Mouse (Mus musculus): ENCODE measurements around the gene Mex3d. TPM values are rescaled to one million over a fixed set of nuclear protein-coding genes. Genes with fewer than 3 reads are reported as not detected.

The Mex3d gene
- polyA plus RNA-seq, 1 experiment from 2014 or later, result 7.0 TPM

Small RNA genes lying within 50 kb of the gene (microRNA-seq; reads per million reads assigned to microRNA genes)
- gene Gm22721, result not detected

Other genes starting within 250 kb of the Mex3d start
- gene Atp5d, start 249.0 kb downstream of the Mex3d start, polyA plus RNA-seq (2016; fragmentation: Nextera tagmentation; extraction: Ambion mirVana), result 495 and 498 TPM in 2 replicates
- 6.8 and 7.3 TPM in 2 replicates for gene Cbarp, start 246.8 kb downstream of the Mex3d start, polyA plus RNA-seq (2016; fragmentation: Nextera tagmentation; extraction: Ambion mirVana)
- gene Midn, start 239.4 kb downstream of the Mex3d start, polyA plus RNA-seq (2016; fragmentation: Nextera tagmentation; extraction: Ambion mirVana), result 19.1 and 19.8 TPM in 2 replicates
- gene Cirbp, start 221.7 kb downstream of the Mex3d start, polyA plus RNA-seq (2016; fragmentation: Nextera tagmentation; extraction: Ambion mirVana), result 90.9 and 116 TPM in 2 replicates
- 9.8 and 10.7 TPM in 2 replicates for gene 1600002K03Rik, start 214.7 kb downstream of the Mex3d start, polyA plus RNA-seq (2016; fragmentation: Nextera tagmentation; extraction: Ambion mirVana)
- 23.2 and 24.2 TPM in 2 replicates for gene Efna2, start 208.2 kb downstream of the Mex3d start, polyA plus RNA-seq (2016; fragmentation: Nextera tagmentation; extraction: Ambion mirVana)
- 89.4 and 98.3 TPM in 2 replicates for gene Mum1, start 161.2 kb downstream of the Mex3d start, polyA plus RNA-seq (2016; fragmentation: Nextera tagmentation; extraction: Ambion mirVana)
- gene Ndufs7, start 138.5 kb downstream of the Mex3d start, polyA plus RNA-seq (2016; fragmentation: Nextera tagmentation; extraction: Ambion mirVana), result 309 and 314 TPM in 2 replicates
- gene Gamt, start 126.6 kb downstream of the Mex3d start, polyA plus RNA-seq (2016; fragmentation: Nextera tagmentation; extraction: Ambion mirVana), result 18.3 and 19.1 TPM in 2 replicates
- 48.2 and 52.3 TPM in 2 replicates for gene Dazap1, start 126.2 kb downstream of the Mex3d start, polyA plus RNA-seq (2016; fragmentation: Nextera tagmentation; extraction: Ambion mirVana)
- 1,138 and 1,144 TPM in 2 replicates for gene Rps15, start 95.2 kb downstream of the Mex3d start, polyA plus RNA-seq (2016; fragmentation: Nextera tagmentation; extraction: Ambion mirVana)
- gene Apc2, start 91.7 kb downstream of the Mex3d start, polyA plus RNA-seq (2016; fragmentation: Nextera tagmentation; extraction: Ambion mirVana), result 19.4 and 27.0 TPM in 2 replicates
- 56.4 and 60.2 TPM in 2 replicates for gene 2310011J03Rik, start 67.1 kb downstream of the Mex3d start, polyA plus RNA-seq (2016; fragmentation: Nextera tagmentation; extraction: Ambion mirVana)
- gene Pcsk4, start 58.2 kb downstream of the Mex3d start, polyA plus RNA-seq (2016; fragmentation: Nextera tagmentation; extraction: Ambion mirVana), result 5.7 and 6.7 TPM in 2 replicates
- gene Reep6, start 57.7 kb downstream of the Mex3d start, polyA plus RNA-seq (2016; fragmentation: Nextera tagmentation; extraction: Ambion mirVana), result 7.7 and 9.1 TPM in 2 replicates
- gene Adamtsl5, start 39.2 kb downstream of the Mex3d start, polyA plus RNA-seq (2016; fragmentation: Nextera tagmentation; extraction: Ambion mirVana), result 0.27 and 0.54 TPM in 2 replicates
- 0.43 and 0.71 TPM in 2 replicates for gene Plk5, start 31.2 kb downstream of the Mex3d start, polyA plus RNA-seq (2016; fragmentation: Nextera tagmentation; extraction: Ambion mirVana)
- gene Mbd3, start 11.9 kb upstream of the Mex3d start, polyA plus RNA-seq (2016; fragmentation: Nextera tagmentation; extraction: Ambion mirVana), result 343 and 346 TPM in 2 replicates
- gene Uqcr11, start 19.2 kb upstream of the Mex3d start, polyA plus RNA-seq (2016; fragmentation: Nextera tagmentation; extraction: Ambion mirVana), result 625 and 631 TPM in 2 replicates
- gene Tcf3, start 46.0 kb upstream of the Mex3d start, polyA plus RNA-seq (2016; fragmentation: Nextera tagmentation; extraction: Ambion mirVana), result 191 and 199 TPM in 2 replicates
- gene Onecut3, start 107.2 kb upstream of the Mex3d start, polyA plus RNA-seq (2016; fragmentation: Nextera tagmentation; extraction: Ambion mirVana), result 0.05 and 0.07 TPM in 2 replicates
- 0.51 and 0.71 TPM in 2 replicates for gene Atp8b3, start 151.5 kb upstream of the Mex3d start, polyA plus RNA-seq (2016; fragmentation: Nextera tagmentation; extraction: Ambion mirVana)
- 32.8 and 34.8 TPM in 2 replicates for gene Rexo1, start 173.9 kb upstream of the Mex3d start, polyA plus RNA-seq (2016; fragmentation: Nextera tagmentation; extraction: Ambion mirVana)
- 7.4 and 7.5 TPM in 2 replicates for gene Klf16, start 189.7 kb upstream of the Mex3d start, polyA plus RNA-seq (2016; fragmentation: Nextera tagmentation; extraction: Ambion mirVana)
- gene Abhd17a, start 202.7 kb upstream of the Mex3d start, polyA plus RNA-seq (2016; fragmentation: Nextera tagmentation; extraction: Ambion mirVana), result 71.8 and 75.5 TPM in 2 replicates
- gene Scamp4, start 215.2 kb upstream of the Mex3d start, polyA plus RNA-seq (2016; fragmentation: Nextera tagmentation; extraction: Ambion mirVana), result 91.5 and 93.0 TPM in 2 replicates
- gene Adat3, start 215.2 kb upstream of the Mex3d start, polyA plus RNA-seq (2016; fragmentation: Nextera tagmentation; extraction: Ambion mirVana), result 10.7 and 11.9 TPM in 2 replicates
- gene Gm49322, start 218.4 kb upstream of the Mex3d start, polyA plus RNA-seq (2016; fragmentation: Nextera tagmentation; extraction: Ambion mirVana), result 4.7 and 5.6 TPM in 2 replicates
- 123 and 133 TPM in 2 replicates for gene Csnk1g2, start 235.2 kb upstream of the Mex3d start, polyA plus RNA-seq (2016; fragmentation: Nextera tagmentation; extraction: Ambion mirVana)